Mouse (Mus musculus) kidney, postnatal 25 days (tissue): ENCODE data around the gene Aph1b.

ENCODE experiments used
- DNase-seq, 2 experiments: peaks; one replicate each; pipeline ENCODE4 v3.0.0; 2021; ENCODE audit warnings: mixed read lengths in 2 of 2

The Aph1b gene

DNA sequence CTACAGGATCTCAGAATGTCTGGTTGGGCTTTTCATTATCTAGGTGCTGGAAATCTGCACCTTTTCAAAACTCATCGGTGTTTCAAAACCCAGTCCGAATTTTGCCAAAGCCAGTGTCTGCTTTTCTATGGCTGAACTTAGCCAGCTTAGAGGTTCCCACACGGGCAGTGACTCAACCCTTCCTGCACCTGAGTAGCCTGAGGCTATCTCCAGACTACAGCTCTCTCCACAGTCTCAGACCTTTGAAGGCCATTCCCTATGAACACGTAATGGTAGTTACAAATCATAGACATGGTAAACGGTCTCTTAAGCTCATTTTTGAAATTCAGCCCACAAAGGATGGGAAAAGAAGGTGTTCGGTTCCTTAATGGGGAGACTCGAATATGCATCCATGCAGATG, 55.8 kb downstream of the Aph1b start:
- DNase-seq = no peak

DNA sequence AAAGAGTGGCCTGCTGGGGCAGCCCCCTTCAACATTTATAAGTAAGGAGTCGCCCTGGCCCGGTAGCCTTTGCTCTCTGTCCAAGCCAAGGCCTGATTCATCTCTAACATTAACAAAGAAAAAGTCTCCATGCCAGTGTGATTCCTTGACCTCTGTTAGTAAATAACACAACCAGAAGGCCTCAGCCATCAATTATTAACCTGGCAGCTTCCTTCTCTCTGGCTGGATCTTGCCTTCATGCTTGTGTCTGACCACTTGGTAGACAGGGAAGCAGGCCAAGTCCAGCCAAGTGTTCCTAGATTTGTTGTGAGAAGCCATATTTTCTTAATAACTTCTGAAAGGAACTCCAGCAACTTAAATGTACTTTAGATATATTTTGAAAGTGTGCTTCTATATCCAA, 58.7 kb downstream of the Aph1b start:
- DNase-seq = peak; percentile 86 to 91

DNA sequence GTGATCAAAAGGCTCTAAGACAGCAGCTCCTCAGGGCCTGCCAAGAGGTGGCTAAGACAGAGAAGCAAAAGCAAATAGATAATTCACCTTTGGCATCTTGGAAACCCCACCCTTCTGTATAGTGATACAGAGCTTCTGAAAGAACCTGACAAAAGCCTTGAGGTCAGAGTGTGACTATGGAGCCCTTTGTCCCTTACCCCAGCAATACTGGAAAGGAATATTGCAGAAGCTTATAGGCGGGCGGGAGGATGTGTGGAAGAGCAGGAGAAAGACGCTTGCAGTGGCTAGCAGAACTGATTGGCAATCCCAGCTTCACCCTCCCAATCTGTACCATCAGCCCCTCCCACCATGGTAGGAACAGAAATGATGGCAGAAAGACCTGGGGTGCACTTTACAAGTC, 59.3 kb downstream of the Aph1b start:
- no peak for DNase-seq

DNA sequence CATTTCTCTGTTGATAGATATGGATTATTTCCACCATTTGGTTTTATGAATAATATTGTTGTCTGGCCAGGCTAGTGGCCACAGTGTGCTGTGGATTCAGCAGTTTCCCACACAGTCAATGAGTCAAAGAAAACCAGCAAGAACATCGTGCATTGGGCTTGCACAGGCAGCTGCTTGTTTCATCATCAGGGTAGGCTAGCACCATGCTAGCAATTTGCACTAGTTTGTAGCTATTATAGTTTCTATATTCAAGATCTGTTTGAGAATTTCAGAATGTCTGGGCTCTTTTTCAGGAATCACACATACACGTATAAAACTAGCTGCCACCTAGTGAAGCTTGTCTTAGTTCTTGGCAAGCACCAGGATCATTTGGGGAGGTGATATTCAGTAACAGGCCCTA, 60.2 kb downstream of the Aph1b start:
- DNase-seq = no peak

DNA sequence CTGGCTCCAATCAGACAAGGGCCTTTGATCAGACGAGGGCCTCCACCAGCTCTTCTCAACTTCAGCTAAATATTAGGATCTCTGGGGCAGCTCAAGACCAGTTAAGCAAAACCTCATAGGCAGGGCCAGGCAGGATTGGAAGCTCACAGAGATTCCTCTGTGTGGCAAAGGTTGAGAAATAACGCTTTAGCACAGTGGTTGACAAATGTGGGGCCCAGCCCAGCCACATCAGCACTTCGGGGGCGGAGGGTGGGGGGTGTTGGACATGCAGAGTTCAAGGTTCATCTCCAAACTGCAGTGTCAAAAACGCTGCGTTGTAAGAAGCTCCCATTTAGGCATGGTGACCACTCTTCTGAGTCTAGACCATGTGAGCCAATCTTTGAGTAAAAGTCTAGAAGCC, 60.7 kb downstream of the Aph1b start:
- DNase-seq = peak; percentile 56 to 78

DNA sequence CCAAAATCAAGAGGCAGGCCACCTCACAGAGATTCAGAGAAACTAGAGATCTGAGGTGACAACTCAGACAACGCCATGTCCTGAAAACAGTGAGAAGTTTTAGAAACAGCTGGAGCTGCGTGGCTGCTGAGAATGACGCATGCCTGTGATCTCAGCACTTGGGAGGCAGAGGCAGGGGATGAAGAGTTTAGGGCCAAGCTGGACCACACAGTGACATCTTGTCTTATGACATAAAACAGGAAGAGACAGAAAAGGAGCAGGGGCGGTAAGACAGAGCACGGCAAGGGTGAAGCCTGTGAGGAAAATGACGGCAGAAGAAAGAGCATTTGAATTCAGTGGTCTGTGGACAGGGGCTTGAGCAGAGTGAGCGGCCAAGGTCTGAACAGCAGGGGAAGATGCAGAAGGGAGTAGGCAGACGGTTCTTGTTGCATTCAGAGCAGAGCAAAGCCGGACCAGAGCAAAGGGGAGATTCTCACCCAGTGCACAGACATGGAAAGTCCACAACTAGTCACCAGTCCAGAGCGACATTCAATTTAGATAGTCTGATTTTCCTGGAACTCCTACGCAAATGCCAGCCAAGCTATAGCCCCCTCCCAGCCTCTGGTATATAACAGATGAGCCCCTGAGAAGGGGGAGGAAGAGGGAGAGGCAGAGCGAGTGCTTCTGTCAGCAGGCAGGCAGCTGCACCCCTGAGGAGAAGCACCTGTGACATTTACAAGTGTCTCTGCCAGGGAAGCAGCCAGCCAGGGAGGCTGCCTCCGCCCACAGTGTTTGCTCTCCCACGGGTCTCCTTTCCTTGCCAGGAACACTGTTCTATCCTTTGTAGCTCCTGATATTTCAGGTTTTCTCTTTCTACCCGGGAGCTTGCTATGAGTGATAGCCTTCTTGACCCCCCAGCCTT, 62.2 kb downstream of the Aph1b start:
- DNase-seq = peak; percentile 63 to 77

DNA sequence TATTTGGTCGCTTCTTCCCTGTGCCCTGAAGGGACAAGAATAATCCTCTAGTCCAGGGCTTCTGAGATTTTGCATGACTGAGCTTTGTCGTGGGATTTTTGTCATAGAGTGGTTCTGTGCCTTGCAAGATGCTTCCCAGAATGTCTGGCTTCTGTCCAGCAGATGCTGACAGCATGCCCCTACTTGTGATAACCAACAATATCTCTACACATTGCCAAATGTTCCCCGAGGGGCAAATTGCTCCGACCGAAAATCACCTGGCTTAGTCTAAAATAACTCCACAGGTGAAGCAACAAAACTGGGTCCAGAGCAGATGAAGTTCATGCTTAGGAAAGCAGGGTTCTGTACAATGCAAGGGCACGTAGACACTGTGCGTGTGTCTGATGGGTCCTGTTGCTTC, 64.0 kb downstream of the Aph1b start:
- DNase-seq = no peak

DNA sequence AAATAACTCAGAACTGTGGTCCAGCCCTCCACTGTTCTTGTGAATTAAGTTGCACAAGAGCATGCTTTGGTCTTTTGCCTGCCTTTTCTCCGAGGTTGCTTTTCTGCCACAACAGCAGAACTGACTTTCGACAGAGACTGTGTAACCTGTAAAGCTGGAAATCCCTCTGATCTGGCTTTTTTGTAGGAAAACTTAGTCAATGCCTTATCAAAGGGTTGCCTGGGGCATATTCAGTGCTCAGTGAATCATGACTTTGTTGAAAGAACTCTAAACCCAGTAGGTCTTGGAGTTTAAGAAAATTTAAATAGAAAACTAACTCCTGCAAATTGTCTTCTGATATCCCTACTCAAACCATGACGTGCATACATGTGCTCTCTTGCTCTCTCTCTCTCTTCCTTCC, 64.7 kb downstream of the Aph1b start:
- DNase-seq = no peak

DNA sequence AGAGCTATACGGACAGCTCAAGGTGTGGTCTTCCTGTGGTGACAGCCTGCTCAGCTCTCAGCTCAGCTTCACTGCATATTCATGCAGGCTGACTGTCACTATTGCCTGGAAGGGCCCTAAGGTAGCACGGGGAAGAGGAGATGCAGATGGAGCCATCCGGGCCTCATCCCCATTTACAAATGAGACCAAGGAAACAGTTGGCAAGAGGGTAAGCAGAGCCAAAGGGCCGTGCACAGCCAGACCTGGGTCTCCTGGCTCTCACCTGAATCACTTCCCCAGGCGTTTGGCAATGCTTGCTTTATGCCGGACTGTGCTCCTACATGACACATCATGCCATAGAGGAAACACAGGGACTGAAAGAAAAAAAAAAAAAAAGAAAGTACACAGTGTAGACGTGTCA, 68.0 kb downstream of the Aph1b start:
- peak in 1 of 2 experiments; percentile 23 for DNase-seq

DNA sequence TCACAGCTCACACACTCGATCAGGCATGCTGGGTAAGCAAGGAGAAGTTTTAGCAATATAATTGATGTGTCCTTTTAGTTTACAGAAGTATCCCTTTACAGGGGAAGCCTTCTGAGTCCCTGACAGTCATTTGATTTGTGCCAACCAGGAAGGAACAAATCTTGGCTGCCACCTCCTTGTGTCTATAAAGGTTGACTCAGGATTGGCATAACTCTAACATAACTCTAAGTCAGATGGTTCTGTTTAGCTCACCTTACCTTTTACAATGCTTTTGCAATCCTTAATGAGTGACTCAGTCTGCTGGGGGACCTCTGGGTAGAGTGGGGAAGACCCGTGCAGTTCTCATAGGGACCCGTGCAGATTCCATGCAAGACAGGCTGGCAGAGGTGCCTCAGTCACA, 69.7 kb downstream of the Aph1b start:
- no peak for DNase-seq
